Mouse (Mus musculus): ENCODE data around the gene Rgs13. TPM values are rescaled to one million over a fixed set of nuclear protein-coding genes. Genes with fewer than 3 reads are reported as not detected.
"Not testable (repeated sequence)": the region's sequence is repeated elsewhere in the genome, so short reads cannot be mapped to it uniquely, and the experiment has no call there.

Rgs13 gene
- total RNA-seq, 2 experiments from 2014 or later: 0.54 to 0.61 TPM

DNA sequence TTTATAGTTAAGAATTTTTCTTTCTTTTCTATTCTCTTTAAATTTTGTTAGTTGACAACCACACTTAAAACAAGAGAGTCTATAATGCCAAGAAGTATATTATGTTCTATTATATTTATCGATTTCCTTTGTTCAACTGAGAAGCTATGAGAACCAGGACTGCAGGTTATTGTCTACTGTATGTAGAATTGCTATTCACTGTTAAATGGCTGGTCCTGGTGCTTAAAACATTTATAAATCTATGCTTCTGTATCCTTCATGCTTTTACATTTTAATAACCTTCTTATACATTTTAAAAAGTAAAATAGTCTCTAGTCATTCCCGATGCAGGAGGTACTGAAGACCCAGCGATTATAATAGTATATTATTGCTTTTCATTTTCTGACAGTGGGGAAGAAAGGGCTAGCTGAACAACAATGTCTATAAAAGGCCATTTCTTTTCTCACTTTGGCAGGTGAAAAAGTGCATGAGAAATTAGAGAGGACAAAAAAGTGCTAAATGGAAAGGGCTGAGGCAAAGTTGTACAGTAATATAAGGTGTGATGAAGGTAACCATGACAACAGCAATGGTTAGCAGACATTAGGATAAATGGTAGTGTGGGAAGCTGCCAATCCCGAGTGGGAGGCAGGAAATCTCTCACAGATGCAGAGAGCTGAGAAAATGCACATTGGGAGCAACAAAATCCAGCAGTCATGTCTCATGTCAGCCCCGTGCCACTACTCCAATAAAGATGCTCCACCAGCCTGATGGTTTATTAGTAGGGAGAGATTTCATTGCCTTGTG, 25.6 kb downstream of the Rgs13 start:
- intact Hi-C loops (cut with DNase I): no loop called here
- TF ChIP-seq CTCF (IDR thresholded peaks at IDR 0.05): no peak
- Histone ChIP-seq H3K27ac (no peak overlapping the region), H3K4me3 (no peak overlapping the region)
- DNase-seq (ENCODE audit: extremely low spot score in 1 of 2, low spot score in 2 of 2): peak in 1 of 2 experiments; percentile 52

DNA sequence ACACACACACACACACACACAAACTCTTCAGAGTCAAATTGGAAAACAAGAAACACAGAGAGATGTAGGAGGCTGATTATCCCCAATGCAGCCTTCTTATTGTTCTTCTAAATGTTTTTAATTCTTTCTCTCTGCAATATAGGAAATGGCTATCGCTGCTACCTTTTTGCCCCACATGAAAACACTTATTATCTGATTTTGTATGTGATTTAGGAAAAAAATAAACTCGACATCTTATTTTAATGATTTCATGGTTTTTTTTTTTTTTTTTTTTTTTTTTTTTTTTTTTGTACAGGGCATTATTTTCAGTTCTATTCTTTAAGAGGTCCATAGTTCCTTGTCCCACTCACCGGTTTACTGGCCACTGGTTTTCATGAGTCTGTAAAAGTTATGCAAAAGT, 27.2 kb downstream of the Rgs13 start:
- H3K4me3 ChIP-seq: no peak overlapping the region
- DNase-seq (ENCODE audit: extremely low spot score in 1 of 2, low spot score in 2 of 2): no peak
- H3K27ac ChIP-seq: no peak overlapping the region
- no peak for TF ChIP-seq CTCF (IDR thresholded peaks at IDR 0.05)
- intact Hi-C loops (cut with DNase I): no loop called here

DNA sequence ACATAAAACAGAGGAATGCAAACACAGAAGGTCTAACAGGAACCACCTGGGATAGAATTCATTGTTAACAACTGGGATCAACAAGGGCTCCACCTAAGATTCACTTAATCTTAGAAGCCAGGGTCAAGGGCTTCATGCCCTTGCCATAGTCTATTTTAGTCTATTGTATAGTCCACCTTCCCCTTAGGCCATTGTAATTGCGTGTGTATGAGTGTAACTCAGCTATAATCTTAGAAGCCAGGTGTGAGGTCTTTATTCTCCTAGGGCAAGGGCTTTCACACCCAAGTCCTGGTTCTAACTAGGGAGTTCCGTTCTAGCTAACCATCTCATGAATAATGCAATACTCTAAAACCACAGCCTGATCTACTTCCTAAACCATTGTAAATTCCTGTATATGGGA, 35.8 kb downstream of the Rgs13 start:
- intact Hi-C loops (cut with DNase I); DNase-seq (ENCODE audit: extremely low spot score in 1 of 2, low spot score in 2 of 2); H3K4me3 ChIP-seq: not testable (repeated sequence)

DNA sequence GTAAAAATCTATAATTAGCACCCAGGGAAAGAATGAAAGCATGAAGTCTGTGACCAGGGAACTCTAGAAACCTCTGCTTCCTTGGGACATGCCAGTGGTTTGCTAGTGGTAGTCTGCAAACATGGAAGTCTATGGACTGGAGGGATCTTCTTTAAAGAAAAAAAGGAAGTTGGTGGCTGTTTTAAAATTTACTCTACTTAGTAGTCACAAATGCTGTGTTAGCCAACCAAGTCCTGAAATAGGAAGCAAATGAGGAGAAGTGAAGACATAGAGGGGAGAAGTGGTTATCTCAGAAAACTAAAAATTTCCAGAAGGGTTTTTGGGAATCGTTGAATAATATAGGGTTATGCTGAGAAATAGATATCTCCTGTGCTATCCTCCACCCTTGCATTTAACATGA, 37.3 kb downstream of the Rgs13 start:
- Histone ChIP-seq H3K27ac (no peak overlapping the region), H3K4me3 (no peak overlapping the region)
- no peak for DNase-seq (ENCODE audit: extremely low spot score in 1 of 2, low spot score in 2 of 2)
- intact Hi-C loops (cut with DNase I): no loop called here
- no peak for TF ChIP-seq CTCF (IDR thresholded peaks at IDR 0.05)

More for the DNA sequence above, 35.8 kb downstream of the Rgs13 start:
- H3K27ac ChIP-seq: not testable (repeated sequence)

DNA sequence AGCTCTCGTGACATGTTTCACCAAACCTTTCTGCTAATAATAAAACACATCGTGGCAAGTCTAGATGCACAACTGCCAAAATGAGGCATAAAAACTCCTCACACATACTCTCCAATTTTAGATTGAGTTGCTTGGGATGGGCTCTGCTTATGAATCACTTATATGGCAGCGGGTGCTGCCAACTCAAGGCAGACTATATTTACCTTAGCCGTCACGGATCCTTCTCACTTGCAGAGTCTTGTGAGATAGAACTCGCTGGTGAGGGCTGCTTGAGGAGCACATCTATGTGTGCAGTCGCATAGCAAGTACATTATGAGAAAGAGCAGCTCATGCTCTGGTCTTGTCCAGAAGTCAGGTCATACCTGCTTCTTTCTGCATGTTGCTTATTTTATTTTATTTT, 49.2 kb downstream of the Rgs13 start:
- DNase-seq (ENCODE audit: extremely low spot score in 1 of 2, low spot score in 2 of 2): peak; percentile 30 to 43
- intact Hi-C loops (cut with DNase I): loop anchor here (2.0 to 5.0 kb wide), 2 partner anchors 39 to 119 kb away; no protein-coding TSS in a partner anchor
- Histone ChIP-seq H3K4me3 (no peak overlapping the region), H3K27ac (no peak overlapping the region)
- TF ChIP-seq CTCF (IDR thresholded peaks at IDR 0.05): no peak

DNA sequence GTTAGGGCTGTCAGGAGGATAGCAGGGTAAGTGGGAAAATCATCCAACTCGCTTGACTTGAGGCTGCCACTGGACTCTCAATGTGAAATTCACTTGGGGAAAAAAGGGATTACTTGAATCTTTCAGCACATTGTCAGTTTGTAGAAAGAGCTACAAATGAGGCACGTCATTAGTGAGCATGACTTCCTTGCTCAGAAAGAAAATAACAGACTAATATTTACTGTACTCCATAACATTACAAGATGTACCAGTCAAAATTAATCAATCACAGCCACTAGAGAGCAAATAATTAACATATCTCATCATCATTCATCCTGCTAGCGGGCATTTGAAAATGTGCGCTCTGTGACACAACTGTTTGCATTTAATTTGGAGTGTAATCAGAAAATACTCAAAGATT, 57.1 kb downstream of the Rgs13 start:
- Histone ChIP-seq H3K4me3 (no peak overlapping the region), H3K27ac (no peak overlapping the region)
- intact Hi-C loops (cut with DNase I): no loop called here
- no peak for TF ChIP-seq CTCF (IDR thresholded peaks at IDR 0.05)
- no peak for DNase-seq (ENCODE audit: extremely low spot score in 1 of 2, low spot score in 2 of 2)

DNA sequence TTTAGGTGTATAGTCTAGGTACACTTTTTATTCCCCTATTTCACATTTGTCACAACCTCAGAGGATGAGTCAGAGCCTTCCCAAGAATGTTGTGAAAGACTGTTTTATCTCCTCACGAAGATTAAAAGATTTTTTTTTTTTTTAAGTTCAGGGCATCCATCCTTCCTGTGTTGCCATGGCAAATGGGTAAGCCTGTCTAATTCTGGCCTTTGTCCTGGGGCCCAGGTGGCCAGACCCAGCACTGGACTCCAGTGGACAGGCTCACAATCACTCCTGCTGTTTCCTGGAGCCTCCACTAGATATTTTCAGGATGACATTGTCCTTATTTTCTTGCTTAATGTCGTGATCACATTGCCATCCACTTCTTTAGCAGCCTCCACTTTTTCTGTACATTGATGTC, 57.7 kb downstream of the Rgs13 start:
- intact Hi-C loops (cut with DNase I): no loop called here
- TF ChIP-seq CTCF (IDR thresholded peaks at IDR 0.05): no peak
- no peak for DNase-seq (ENCODE audit: extremely low spot score in 1 of 2, low spot score in 2 of 2)
- H3K27ac ChIP-seq: no peak overlapping the region
- no peak overlapping the region for H3K4me3 ChIP-seq

DNA sequence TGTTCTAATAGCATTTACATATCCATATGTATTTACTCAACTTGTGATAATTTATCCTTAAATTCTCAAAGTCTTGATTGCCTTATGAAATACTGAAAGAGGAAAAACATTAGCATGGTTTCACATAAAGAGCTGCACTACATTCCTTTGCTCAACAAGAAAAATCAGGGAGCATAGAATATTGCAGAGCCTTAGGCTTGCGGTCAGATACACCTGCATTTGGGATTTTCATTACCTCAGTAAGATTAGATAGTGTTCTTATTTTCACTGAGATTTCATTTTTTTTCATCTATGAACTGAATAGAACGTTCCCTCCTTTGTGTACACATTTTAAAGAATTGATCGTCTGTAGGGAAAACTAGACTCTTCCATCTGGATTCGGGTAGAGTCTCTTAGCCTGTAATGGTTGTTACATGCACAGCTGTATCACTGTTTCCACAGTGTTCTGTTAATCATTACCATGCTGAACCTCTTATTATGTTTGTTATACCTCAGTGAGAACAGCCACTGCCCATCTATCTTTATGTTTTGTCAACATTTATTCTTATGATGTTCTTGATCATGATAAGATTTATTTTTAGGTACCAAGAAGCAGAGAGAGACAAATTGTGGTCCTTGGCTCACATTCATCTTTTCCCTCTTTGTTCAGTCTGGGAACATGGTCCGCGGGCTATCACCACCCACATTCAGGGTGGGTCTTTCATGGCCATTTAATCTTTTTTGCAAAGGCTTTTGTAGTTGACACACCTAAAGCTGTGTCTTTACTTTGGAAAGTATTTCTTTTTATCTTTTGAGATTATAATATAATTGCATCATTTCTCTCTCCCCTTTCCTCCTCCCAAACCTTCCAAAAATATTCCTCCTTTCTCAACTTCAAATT, 61.1 kb downstream of the Rgs13 start:
- no peak overlapping the region for H3K27ac ChIP-seq
- no peak overlapping the region for H3K4me3 ChIP-seq
- no peak for DNase-seq (ENCODE audit: extremely low spot score in 1 of 2, low spot score in 2 of 2)
- TF ChIP-seq CTCF (IDR thresholded peaks at IDR 0.05): no peak
- intact Hi-C loops (cut with DNase I): no loop called here

DNA sequence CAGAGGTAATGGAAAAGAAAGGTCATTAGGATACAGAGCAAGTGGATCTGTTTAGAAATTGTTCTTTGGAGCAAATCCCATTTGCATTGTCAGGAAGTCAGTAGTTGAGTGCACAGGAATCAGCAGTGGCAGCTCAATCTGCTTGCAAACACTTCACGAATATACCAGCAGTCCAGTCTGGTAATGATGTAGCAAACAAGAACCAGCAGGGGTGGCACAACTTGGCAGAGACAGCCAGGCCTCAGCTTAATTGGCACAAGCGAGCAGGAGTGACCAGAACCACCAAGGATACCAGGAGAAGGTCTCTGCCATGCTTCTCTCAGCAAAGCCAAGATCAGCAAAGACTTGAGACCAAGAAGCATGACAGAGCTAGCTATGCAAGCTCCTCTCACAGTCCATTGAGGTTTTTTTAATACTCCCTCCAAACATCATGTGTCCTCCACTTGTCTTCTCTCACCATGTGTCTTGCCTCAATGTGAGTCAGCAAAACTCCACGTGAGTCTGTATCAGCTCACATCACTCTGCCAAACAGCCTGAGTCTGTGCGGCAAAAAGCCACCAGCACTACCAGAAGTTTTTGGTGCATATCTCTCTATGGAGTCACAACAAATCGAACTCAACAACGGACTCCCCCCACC, 63.6 kb downstream of the Rgs13 start:
- no peak for TF ChIP-seq CTCF (IDR thresholded peaks at IDR 0.05)
- intact Hi-C loops (cut with DNase I): no loop called here
- Histone ChIP-seq H3K4me3 (no peak overlapping the region), H3K27ac (no peak overlapping the region)
- no peak for DNase-seq (ENCODE audit: extremely low spot score in 1 of 2, low spot score in 2 of 2)

DNA sequence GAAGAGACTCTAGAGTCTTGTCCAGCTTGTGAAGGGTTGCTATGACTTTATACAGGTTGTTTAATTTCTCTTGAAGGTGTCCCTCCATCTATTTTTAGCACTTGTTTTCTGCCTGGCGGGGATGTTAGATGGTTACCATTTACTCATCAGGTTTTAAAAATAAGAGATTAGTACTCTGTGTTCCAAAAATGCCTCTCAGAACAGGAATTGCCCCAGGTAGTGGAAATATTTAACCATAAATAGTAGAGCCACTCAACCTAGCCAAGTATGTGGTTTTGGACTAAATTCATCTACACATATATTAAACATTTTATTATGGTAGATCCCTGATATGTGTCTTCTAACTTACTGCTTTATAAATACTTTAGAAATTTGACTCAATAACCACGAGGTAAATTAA, 64.2 kb downstream of the Rgs13 start:
- no peak for TF ChIP-seq CTCF (IDR thresholded peaks at IDR 0.05)
- Histone ChIP-seq H3K4me3 (no peak overlapping the region), H3K27ac (no peak overlapping the region)
- intact Hi-C loops (cut with DNase I): no loop called here
- no peak for DNase-seq (ENCODE audit: extremely low spot score in 1 of 2, low spot score in 2 of 2)

DNA sequence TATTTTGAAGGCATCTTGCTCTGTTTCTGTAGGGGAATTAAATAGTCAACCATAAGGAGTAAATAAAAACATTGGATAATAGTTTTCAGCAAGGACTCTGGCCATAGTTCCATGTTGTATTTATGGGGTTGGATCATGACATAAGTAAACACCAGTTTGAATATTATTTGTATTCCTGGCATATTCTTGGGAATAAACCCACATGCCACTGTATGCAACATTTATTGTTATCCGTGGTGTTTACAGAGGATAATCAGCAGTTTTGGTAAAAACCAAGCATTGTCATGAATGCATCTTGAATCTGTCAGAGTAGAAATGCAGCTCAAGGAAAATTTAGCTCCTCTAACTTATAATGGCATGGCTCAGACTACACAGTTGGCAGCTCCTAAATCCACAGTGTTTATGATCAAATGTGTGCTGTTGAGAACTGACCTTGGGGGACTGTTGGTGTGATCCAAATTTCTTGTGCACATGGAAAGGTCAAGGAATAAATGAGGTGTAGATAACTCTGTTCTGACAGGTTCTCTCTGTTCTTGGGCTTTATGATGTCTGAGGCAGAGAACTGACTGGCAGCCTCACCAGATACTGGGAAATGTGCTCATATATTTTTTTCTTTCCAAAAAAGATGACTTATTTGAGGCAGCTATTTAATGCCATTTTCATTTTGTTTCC, 78.4 kb downstream of the Rgs13 start:
- TF ChIP-seq CTCF (IDR thresholded peaks at IDR 0.05): no peak
- Histone ChIP-seq H3K27ac (no peak overlapping the region), H3K4me3 (no peak overlapping the region)
- intact Hi-C loops (cut with DNase I): no loop called here
- DNase-seq (ENCODE audit: extremely low spot score in 1 of 2, low spot score in 2 of 2): no peak
